Mouse (Mus musculus) liver, embryonic 15.5 days (tissue): ENCODE data around the gene Ugt8a. TPM values are rescaled to one million over a fixed set of nuclear protein-coding genes. Genes with fewer than 3 reads are reported as not detected.

Source experiments
- ATAC-seq: fragments of 200-750 bp; cut with Nextera tagmentation; 2 replicates; pipeline ENCODE4 v1.8.0; 2017; ENCODE audit warnings: moderate number of reproducible peaks, mild to moderate bottlenecking, moderate library complexity; ENCODE audit not compliant: insufficient read depth
- H3K27ac ChIP-seq: fragments of 300-500 bp; sonication (generic); replicated peaks from 2 replicates; pipeline ENCODE4 v1.5.1; 2015; ENCODE audit warnings: mild to moderate bottlenecking, inconsistent platforms
- H3K27me3 ChIP-seq: fragments of 300-500 bp; sonication (generic); 2 replicates; pipeline ENCODE4 v1.6.1; 2015; ENCODE audit warnings: mild to moderate bottlenecking, inconsistent platforms
- H3K36me3 ChIP-seq: fragments of 300-500 bp; sonication (generic); replicated peaks from 2 replicates; pipeline ENCODE4 v1.6.1; 2015; ENCODE audit warnings: moderate library complexity, mild to moderate bottlenecking, inconsistent platforms
- H3K4me1 ChIP-seq: fragments of 300-500 bp; sonication (generic); replicated peaks from 2 replicates; pipeline ENCODE4 v1.6.1; 2015; ENCODE audit warnings: inconsistent platforms
- H3K4me2 ChIP-seq: fragments of 300-500 bp; sonication (generic); 2 replicates; pipeline ENCODE4 v1.6.1; 2015; ENCODE audit warnings: moderate library complexity, mild to moderate bottlenecking, inconsistent platforms
- H3K4me3 ChIP-seq: fragments of 300-500 bp; sonication (generic); replicated peaks from 2 replicates; pipeline ENCODE4 v1.5.1; 2015; ENCODE audit warnings: mild to moderate bottlenecking, inconsistent platforms
- H3K9ac ChIP-seq: fragments of 300-500 bp; sonication (generic); 2 replicates; pipeline ENCODE4 v1.6.1; 2015; ENCODE audit warnings: moderate library complexity, mild to moderate bottlenecking, inconsistent platforms
- H3K9me3 ChIP-seq: fragments of 300-500 bp; sonication (generic); replicated peaks from 2 replicates; pipeline ENCODE4 v1.6.1; 2016; ENCODE audit warnings: inconsistent platforms
- WGBS: fragments of 180-500 bp; shearing (Covaris S2); methylation state at CpG from one replicate; pipeline ENCODE4 v1.1.7; 2015; ENCODE audit warnings: mixed read lengths; ENCODE audit not compliant: insufficient replicate concordance; 5-methylcytosine and 5-hydroxymethylcytosine counted together
- polyA plus RNA-seq: library from polyadenylated mRNA; unstranded; fragments of >200 nt; fragmentation: Nextera tagmentation; extraction: Ambion mirVana; gene quantifications from 2 replicates; pipeline ENCODE4 v1.2.1, GENCODE M21; 2015

Ugt8a gene
- polyA plus RNA-seq, 1 experiment from 2014 or later: 0.24 TPM

- Histone ChIP-seq H3K4me2 (no peak overlapping the region), H3K4me3 (no peak overlapping the region), H3K9me3 (no peaks in the 10 kb centered on the region), H3K27ac (no peak overlapping the region), H3K9ac (no peak overlapping the region), H3K4me1 (peaks cover 3% of the 10 kb centered on the region; the same call in 1 of the 2 replicates), H3K36me3 (no peaks in the 10 kb centered on the region), H3K27me3 (peaks cover 35% of the 10 kb centered on the region)
- ATAC-seq: no peak
Observed at GRCm38 (mm10) chr3:125935796-125936195, 2.6 kb downstream of the Ugt8a start.

GRCm38 (mm10) chr3:125932594-125933237, 5.7 kb downstream of the Ugt8a start:
- peak; percentile 56 for ATAC-seq
- 49% methylated on average over 3 of the region's 3 CpGs for WGBS
- Histone ChIP-seq H3K4me2 (no peak overlapping the region), H3K9ac (no peak overlapping the region), H3K27me3 (peaks cover 12% of the 10 kb centered on the region), H3K36me3 (no peaks in the 10 kb centered on the region), H3K27ac (no peak overlapping the region), H3K4me3 (no peak overlapping the region), H3K9me3 (no peaks in the 10 kb centered on the region), H3K4me1 (no peaks in the 10 kb centered on the region)

GRCm38 (mm10) chr3:125931059-125931458, 7.4 kb downstream of the Ugt8a start:
- WGBS: 33% methylated on average over 1 of the region's 1 CpGs
- Histone ChIP-seq H3K4me3 (no peak overlapping the region), H3K9ac (no peak overlapping the region), H3K9me3 (no peaks in the 10 kb centered on the region), H3K27ac (no peak overlapping the region), H3K27me3 (no peaks in the 10 kb centered on the region), H3K4me1 (no peaks in the 10 kb centered on the region), H3K36me3 (no peaks in the 10 kb centered on the region), H3K4me2 (no peak overlapping the region)
- no peak for ATAC-seq

- Histone ChIP-seq H3K4me1 (no peaks in the 10 kb centered on the region), H3K27me3 (no peaks in the 10 kb centered on the region), H3K4me2 (no peak overlapping the region), H3K4me3 (no peak overlapping the region), H3K27ac (no peak overlapping the region), H3K9me3 (no peaks in the 10 kb centered on the region), H3K36me3 (no peaks in the 10 kb centered on the region), H3K9ac (no peak overlapping the region)
- WGBS: 47% methylated on average over 2 of the region's 2 CpGs
- ATAC-seq: no peak
Observed at GRCm38 (mm10) chr3:125920876-125921275, 17.5 kb downstream of the Ugt8a start.

- no peak for ATAC-seq
- Histone ChIP-seq H3K9ac (no peak overlapping the region), H3K4me2 (no peak overlapping the region), H3K4me1 (no peaks in the 10 kb centered on the region), H3K9me3 (no peaks in the 10 kb centered on the region), H3K27me3 (no peaks in the 10 kb centered on the region), H3K4me3 (no peak overlapping the region), H3K36me3 (no peaks in the 10 kb centered on the region), H3K27ac (no peak overlapping the region)
- WGBS: 60% methylated on average over 1 of the region's 1 CpGs
Observed at GRCm38 (mm10) chr3:125898976-125899375, 39.4 kb downstream of the Ugt8a start.

GRCm38 (mm10) chr3:125887109-125887508, 51.3 kb downstream of the Ugt8a start:
- no peaks in the 10 kb centered on the region for H3K9me3 ChIP-seq
- no peak overlapping the region for H3K4me2 ChIP-seq
- H3K36me3 ChIP-seq: no peaks in the 10 kb centered on the region
- no peak for ATAC-seq
- 45% methylated on average over 2 of the region's 2 CpGs for WGBS
- no peaks in the 10 kb centered on the region for H3K27me3 ChIP-seq
- H3K27ac ChIP-seq: no peak overlapping the region
- H3K4me1 ChIP-seq: no peaks in the 10 kb centered on the region
- no peak overlapping the region for H3K9ac ChIP-seq
- H3K4me3 ChIP-seq: no peak overlapping the region

GRCm38 (mm10) chr3:125884879-125885278, 53.5 kb downstream of the Ugt8a start:
- 73% methylated on average over 2 of the region's 2 CpGs for WGBS
- peak; percentile 28; the same call in 1 of the 2 replicates for ATAC-seq
- no peak overlapping the region for H3K4me3 ChIP-seq
- no peaks in the 10 kb centered on the region for H3K4me1 ChIP-seq
- no peak overlapping the region for H3K27ac ChIP-seq
- H3K9me3 ChIP-seq: no peaks in the 10 kb centered on the region
- no peak overlapping the region for H3K9ac ChIP-seq
- no peak overlapping the region for H3K4me2 ChIP-seq
- H3K36me3 ChIP-seq: no peaks in the 10 kb centered on the region
- no peaks in the 10 kb centered on the region for H3K27me3 ChIP-seq

GRCm38 (mm10) chr3:125884423-125884822, 54.0 kb downstream of the Ugt8a start:
- ATAC-seq: no peak
- Histone ChIP-seq H3K27me3 (no peaks in the 10 kb centered on the region), H3K27ac (no peak overlapping the region), H3K36me3 (no peaks in the 10 kb centered on the region), H3K9me3 (no peaks in the 10 kb centered on the region), H3K4me1 (no peaks in the 10 kb centered on the region), H3K4me2 (no peak overlapping the region), H3K4me3 (no peak overlapping the region), H3K9ac (no peak overlapping the region)
- WGBS: 45% methylated on average over 2 of the region's 2 CpGs

GRCm38 (mm10) chr3:125883009-125883408, 55.4 kb downstream of the Ugt8a start:
- H3K27ac ChIP-seq: no peak overlapping the region
- no peak for ATAC-seq
- no peaks in the 10 kb centered on the region for H3K9me3 ChIP-seq
- H3K4me1 ChIP-seq: no peaks in the 10 kb centered on the region
- no peak overlapping the region for H3K4me2 ChIP-seq
- no peaks in the 10 kb centered on the region for H3K27me3 ChIP-seq
- no peaks in the 10 kb centered on the region for H3K36me3 ChIP-seq
- no peak overlapping the region for H3K9ac ChIP-seq
- no peak overlapping the region for H3K4me3 ChIP-seq

GRCm38 (mm10) chr3:125881835-125882234, 56.6 kb downstream of the Ugt8a start:
- H3K27ac ChIP-seq: no peak overlapping the region
- no peak for ATAC-seq
- H3K4me3 ChIP-seq: no peak overlapping the region

GRCm38 (mm10) chr3:125874371-125874770, 64.0 kb downstream of the Ugt8a start:
- WGBS: 68% methylated on average over 4 of the region's 4 CpGs

More at GRCm38 (mm10) chr3:125881835-125882234, 56.6 kb downstream of the Ugt8a start:
- Histone ChIP-seq H3K9me3 (no peaks in the 10 kb centered on the region), H3K4me2 (no peak overlapping the region), H3K9ac (no peak overlapping the region), H3K36me3 (no peaks in the 10 kb centered on the region), H3K4me1 (no peaks in the 10 kb centered on the region), H3K27me3 (no peaks in the 10 kb centered on the region)

GRCm38 (mm10) chr3:125869873-125870272, 68.5 kb downstream of the Ugt8a start:
- Histone ChIP-seq H3K9ac (no peak overlapping the region), H3K27ac (no peak overlapping the region), H3K4me1 (no peaks in the 10 kb centered on the region), H3K4me3 (no peak overlapping the region), H3K36me3 (no peaks in the 10 kb centered on the region), H3K27me3 (no peaks in the 10 kb centered on the region), H3K9me3 (no peaks in the 10 kb centered on the region), H3K4me2 (no peak overlapping the region)
- 73% methylated on average over 4 of the region's 4 CpGs for WGBS
- no peak for ATAC-seq

More at GRCm38 (mm10) chr3:125874371-125874770, 64.0 kb downstream of the Ugt8a start:
- H3K9ac ChIP-seq: no peak overlapping the region
- H3K4me1 ChIP-seq: no peaks in the 10 kb centered on the region
- H3K9me3 ChIP-seq: no peaks in the 10 kb centered on the region
- no peak overlapping the region for H3K27ac ChIP-seq
- H3K4me3 ChIP-seq: no peak overlapping the region
- H3K36me3 ChIP-seq: no peaks in the 10 kb centered on the region
- ATAC-seq: no peak
- H3K4me2 ChIP-seq: no peak overlapping the region
- no peaks in the 10 kb centered on the region for H3K27me3 ChIP-seq
